Mouse (Mus musculus) kidney, postnatal 14 days (tissue): Measurements from ENCODE around the gene Derl3.

Experiments used
- DNase-seq: peaks from one replicate; pipeline ENCODE4 v3.0.0; 2022; ENCODE audit warnings: mixed read lengths

The Derl3 gene

DNA sequence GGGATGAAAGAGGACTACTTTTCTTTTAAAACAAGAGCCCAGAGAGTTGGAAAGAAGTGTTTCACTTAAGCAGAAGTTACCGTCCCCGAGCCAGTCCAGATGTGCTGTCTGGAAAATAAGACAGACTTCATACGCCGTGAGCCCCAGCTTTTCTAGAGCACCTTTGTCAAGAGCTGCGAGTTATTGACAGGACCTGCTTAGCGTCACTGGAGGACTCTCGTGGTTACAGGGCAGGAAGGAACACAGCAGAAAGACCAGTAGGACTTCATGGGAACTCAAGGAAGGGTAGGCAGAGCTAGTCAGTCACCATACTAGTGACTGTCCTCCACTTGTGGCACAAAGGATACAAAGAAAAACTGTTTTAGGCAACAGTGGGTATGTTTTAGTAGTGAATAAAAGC is 22.3 kb downstream of the Derl3 start:
- no peak for DNase-seq

DNA sequence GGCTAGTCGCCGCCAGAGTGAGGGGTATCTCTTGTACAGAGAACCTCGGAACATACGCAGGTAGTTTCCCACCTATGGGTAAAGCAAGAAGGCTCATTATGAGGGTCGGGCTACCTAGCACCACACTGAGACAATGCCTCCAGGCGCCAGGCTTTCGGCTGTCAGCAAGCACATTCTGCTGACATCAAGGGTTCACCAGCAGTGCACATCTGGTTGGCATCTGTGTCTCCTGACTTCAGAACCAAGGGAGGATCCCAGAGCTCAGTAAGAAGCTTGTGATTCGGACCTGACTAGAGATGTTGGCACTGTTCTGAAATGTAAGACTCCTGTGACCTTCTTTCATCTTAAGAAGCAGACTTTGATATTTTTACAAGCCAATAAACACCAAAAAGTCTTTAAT is 23.6 kb downstream of the Derl3 start:
- DNase-seq: no peak

DNA sequence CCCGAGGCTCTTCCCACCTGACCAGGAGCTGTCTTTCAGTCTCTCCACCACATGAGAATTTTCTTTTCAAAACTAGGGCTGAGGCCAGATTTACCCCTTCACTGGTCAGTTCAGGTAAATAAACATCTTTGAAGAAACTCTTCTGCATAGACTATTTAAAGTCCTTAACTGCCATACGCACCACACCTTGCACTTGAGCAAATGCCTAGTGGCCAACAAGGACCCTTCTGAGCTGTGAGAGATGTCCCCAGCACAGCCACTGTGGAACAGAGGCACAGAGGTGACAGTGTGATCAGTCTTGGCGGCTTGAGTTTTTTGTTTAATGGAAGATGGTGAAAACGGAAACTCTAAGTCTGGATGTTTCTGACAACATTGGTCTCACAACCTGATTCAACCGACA is 25.8 kb downstream of the Derl3 start:
- DNase-seq: no peak

DNA sequence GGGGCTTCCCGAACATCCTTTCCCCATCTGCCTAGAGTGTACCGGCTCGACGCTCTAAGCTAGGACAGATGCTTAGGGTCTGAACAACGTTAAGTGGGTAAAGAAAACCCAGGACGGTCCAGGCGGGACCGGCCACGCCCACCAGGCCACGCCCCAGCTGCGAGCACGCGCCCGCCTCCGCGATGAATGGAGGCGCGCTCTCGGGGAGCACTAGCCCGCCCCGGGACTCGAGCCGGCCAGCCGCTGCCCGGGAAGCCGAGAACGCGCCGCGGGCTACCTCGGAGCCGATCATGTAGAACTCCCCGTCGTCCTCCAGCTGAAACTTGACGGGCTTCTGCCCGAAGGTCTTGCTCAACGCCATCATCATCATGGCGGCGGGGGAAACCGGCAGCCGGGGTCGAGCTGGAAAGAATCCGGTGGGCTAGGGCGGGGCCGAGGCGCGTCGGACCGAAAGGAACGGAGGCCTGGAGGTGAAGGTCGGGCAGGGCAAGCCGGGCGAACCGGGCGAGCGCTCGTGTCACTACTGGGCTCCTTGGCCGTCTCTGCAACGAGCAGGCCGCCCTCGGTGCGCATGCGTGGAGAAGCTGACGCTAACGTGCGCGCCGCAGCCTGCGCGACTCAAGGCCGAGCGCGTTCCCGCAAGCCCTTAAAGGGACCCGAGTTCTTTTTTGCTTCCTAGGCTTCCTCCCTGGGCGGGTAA is 28.0 kb downstream of the Derl3 start, which contains the start of gene Smarcb1:
TSS of gene Smarcb1 (minus strand) at position 592 of the 700 bp plus-strand sequence.
- DNase-seq: peak; percentile 97

DNA sequence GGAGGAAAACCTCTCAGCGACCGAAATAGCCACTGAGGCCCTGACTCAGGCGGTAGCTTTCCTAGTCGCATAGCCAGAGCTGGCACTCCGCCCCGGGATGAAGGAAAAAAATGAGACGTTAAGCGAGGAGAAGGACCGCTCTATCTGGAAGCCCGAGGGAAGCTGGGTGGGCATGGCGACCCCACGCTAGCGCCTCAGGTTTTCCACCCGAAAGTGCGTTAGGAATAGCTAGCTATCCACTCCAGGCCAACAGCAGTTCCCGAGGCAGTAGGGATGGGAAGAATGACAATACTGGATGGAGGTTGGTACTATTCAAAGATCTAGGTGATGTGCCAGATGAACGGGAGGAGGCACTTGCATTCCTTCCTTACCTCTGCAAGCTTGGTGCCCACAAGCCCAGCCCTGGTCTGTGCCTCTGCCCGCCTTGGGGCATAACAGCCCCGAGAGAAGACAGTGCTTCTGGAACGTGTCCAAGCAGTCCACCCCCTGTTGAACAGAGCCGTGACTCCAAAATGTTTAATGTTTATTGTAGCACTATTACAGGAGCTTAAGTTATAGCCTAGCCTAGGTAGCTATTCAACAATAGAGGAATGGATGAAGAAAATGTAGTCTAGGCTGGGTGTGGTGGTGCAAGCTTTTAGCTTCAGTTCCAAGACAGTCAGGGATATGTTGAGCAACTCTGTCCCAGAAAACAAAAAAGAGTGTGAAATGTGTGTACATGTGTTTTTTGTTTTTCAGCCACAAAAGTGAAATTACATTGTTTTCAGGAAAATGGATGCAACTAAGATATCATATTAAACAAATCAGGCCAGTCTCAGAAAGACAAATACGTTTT is 28.7 kb downstream of the Derl3 start:
- peak; percentile 47 for DNase-seq

DNA sequence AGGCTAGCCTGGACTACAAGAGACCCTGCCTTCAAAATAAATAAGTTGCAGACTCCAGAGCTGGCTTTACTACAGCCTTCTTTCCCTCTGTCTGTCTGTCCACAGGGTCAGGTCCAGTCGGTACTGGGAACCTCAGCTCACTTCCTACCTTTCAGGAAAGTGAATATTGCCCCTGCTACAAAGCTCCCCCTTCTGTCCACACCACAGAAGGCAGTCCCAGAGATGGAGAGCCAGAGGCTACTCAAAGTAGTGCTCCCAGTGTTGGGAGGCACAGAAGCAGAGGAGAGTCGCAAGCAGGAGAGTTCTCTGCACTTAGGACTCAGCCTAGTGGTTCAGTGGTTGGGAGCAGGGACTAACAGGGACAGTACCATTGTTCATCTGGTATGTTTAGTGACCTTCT is 31.1 kb downstream of the Derl3 start:
- no peak for DNase-seq

DNA sequence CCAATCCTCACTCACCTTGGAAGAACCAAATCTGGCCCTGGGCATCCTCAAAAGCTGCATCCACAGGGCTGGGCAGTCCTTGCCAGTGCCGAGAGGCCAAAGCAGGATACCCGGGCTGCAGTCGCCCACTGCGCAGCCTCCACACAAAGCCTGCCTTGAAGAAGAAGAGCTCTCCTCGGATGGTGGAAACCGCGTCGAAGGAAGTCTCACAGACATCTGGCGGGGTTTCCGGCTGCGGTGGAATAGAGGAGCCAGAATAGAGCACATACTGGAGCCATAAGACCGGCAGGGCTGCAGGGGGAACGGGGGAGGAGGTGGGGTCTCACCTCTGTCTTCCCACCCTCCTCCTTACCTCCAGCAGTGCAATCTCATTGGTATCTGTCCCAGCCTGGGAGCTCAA is 33.2 kb downstream of the Derl3 start:
- no peak for DNase-seq

DNA sequence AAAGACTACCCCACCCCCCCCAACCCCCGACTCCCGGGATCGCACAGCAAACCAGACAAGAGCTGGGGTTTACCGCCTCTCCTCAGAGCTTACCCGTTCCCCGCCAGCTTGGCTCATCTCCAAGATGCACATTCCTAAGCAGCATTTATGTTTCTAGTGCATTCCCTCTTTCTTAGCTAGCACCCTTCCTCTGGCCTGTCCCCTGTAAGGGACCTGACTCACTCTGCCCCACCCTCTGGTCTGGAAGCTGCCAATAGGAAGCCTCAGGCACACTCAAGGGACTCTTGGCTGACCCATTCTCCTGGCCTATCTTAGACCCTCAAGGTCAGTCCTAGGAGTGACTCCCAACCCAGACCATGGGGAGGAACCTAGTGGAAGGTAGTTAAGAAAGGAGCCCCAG is 37.1 kb downstream of the Derl3 start:
- peak; percentile 60 for DNase-seq

DNA sequence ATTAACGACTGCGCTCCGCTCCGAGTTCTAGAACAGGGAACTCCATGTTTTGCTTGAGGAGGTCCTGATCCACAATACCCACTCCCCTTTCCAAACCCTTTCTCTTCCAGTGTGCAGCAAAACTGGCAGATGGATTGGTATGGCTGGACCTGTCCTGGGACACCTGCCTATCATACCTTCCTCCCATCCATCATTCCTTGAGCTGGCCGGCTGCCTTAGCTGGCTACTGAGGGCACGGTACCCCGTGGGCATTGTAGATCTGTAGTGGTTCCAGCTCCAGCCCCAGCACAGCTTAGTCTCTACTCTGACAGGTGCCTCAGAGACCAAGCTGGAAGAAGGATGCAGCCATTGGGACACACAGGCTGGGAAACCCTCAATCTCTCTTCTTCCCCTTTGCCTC is 38.1 kb downstream of the Derl3 start:
- no peak for DNase-seq

DNA sequence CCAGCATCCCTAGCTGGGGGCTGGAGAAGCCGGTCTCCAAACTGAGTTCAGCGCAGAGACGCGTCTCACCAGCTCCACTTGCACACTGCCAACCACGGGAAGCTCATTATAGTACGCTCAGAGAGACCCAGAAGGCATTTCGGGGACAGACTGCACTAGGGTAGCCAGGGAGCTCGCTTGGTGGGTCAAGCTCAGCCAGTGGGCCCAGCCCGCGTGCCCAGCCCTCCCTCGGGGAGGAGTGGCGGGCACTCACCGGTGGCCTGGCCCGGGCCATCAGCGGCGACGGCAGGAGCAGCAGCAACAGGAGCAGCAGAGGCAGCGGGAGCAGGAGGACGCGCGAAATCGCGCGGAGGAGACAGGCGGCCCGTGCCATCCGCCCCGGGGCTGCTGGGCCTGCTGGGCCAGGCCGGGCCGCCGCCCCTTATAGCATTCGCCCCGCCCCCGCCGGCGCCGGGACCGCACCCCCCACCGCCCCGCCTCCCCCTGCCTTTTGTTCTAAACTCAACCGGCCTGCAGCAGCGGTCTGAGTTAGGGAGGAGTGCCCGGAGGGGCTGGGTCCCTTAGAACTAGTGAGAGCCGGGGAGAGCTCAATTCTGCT is 39.0 kb downstream of the Derl3 start:
- peak; percentile 84 for DNase-seq

DNA sequence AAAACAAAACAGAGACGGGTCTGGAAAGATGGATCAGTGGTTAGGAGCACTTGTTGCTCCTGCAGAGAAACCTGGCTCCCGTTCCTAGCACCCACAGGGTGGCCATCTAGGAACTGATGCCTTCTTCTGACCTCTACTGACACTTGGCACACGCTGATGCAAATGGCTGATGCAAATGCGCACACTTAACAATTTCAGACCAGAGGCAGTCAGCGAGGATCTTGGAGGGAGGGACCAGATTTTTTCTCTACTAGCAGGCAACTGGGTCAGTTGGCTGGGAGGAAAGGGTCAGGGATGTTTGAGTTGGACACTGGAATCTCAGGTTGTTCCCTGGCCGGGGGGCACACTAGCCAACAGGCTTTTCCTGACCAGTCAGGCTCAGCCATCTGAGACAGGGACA is 39.7 kb downstream of the Derl3 start, which contains the start of gene Chchd10:
TSS of gene Chchd10 (plus strand) at position 240 of the 400 bp plus-strand sequence.
- no peak for DNase-seq

DNA sequence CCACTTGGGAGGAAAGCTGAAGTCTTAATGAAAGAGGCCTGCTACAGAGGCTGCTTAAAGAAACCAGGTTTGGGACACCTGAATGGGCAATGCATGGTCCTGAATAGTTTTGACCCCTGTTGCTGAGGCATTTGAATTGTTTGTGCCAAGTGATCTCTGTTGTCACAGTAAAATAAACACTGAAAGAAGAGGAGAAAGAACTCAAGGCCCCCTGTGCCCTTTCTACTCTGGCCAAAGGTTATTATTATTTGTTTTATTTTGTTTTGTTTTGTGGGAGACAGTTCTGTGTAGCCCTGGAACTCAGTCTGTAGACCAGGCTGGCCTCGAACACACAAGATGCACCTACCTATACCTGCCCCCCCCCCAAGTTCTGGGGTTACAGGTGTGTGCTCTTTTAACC is 41.8 kb downstream of the Derl3 start:
- DNase-seq: no peak

DNA sequence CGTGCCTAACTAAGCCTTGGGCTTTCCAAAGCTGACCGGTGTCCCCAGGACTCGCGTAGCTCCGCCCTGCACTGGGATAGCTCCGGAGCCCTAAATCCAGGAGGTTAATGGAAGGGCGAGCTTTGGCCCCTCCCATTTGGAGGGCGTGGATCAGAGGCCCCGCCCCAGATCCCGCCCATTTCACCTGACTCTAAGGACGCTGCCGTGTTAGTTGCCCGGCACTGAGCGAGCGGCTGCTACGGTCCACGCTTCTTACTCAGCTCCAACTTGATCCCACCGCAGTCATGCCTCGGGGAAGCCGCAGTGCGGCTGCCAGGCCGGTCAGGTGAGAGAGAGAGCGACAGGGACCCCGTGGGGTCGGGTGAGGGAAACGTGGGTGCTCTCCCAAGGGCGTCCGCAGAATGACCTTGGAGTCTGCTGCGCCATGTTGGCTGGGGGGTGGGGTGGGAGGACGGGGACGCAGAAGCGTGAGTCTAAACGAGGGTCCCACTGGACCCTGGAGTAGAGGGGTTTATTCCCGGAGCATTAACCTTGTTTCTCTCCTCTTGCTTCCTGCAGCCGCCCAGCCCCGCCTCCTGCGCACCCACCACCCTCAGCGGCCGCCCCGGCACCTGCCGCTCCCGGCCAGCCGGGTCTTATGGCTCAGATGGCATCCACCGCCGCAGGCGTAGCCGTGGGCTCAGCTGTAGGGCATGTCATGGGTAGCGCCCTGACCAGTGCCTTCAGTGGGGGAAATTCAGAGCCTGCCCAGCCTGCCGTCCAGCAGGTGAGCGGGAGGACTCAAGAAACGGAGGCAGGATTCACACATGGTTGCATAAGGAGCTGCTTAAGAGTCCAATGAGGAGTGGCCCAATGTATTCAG is 42.7 kb downstream of the Derl3 start, which contains the start of gene Mmp11:
TSS of gene Mmp11 (minus strand) at position 817 of the 862 bp plus-strand sequence.
- DNase-seq: peak; percentile 94

DNA sequence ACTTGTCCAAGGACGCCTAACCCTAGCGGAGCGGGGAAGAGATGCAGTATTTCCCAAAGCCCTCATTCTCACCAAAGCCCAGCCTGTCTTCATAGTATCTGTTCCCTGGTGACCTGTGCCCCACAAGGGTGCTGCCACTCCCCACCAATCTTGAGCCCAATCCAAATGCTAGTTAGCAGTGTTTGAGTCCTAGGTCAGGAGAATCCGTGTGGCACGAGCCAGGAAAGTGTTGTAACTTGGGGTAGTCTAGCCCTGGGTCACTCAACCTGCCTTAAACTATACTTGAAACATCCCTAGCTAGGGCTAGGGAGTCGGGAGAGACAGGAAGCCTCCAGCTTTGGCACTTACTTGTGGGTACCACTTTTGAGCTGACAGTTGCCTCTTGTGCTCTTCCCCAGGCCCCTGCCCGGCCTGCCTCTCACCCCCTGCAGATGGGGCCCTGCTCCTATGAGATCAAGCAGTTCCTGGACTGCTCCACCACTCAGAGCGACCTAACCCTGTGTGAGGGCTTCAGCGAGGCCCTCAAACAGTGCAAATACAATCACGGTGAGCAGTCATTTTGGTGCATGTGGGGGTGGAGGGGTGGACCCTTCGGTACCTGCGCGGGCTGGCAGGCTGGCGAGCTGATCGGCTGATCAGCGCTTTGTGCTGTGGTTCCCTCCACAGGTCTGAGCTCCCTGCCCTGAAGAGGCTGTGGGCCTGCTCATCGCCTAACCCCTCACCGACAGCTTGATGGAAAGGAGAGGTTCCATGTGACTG is 43.9 kb downstream of the Derl3 start:
- no peak for DNase-seq

DNA sequence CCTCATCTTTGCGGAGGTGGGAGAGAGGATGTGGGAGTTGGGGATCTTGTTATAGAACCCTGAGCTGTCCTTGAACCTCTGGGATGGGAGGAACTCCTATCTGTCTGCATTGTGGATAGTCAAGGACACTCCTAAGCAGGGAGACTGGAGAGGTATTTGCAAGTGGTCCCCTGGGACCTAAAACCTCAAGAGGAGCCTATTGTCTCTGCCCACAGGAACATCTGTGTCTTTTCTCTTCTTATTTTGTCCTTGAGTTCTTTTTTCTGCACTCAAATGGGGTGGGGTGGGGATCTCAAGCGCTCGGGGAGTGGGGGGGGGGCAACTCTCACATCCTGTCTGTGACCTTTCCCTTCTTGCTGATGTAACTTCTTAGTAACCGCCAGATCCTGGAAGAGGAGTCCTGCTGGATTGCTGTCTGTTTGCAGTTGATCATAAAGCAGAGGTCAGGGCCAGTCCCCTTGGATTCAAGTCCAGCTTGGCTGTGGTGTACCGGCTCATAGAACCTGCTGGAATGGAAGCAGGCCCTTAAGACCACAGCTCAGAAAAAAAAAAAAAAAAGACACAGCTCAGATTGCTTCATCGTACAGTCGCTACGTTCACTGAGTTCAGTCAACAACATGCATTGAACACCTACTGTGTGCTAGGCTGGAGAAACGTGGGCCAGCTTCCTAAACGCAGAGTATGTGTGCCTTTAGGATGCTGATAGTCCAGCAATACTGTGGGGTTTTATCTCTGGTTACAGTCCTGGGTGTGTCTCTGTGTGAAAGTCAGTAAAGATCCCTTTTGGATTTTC is 44.8 kb downstream of the Derl3 start:
- peak; percentile 45 for DNase-seq

DNA sequence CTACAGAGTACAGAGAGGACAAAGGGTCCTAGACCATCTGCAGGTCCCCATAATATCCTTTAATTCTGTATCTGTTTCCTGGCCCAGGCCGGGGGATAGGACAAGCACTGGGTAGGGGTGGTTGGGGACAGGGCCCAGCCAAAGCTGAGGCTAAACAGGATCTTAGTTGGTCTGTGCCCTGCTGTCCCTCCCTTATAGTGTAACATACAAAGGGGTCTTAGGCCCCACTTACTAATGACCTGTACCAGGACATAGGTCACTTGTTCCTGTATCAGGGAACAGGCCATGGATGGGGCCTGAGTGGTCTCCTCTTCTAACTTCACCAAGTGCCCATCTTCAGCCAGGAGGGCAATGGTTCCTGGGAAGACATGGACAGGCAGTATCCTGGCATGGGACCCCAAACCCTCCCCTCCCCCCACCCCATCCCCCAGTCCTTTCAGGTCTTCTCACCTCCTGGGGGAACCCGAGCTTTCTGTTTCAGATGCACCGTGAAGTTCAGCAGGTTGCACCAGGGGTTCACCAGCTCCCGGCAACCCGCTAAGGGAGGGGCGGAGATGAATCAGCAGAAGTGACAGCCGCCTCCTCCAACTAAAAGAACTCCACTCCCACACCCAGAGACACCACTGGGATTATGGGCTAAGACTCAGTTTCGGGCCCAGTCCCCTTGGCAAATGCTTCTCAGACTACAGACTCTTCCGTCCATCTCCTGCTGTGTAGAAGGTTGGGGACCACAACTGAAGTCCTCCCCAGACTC is 46.4 kb downstream of the Derl3 start:
- no peak for DNase-seq

DNA sequence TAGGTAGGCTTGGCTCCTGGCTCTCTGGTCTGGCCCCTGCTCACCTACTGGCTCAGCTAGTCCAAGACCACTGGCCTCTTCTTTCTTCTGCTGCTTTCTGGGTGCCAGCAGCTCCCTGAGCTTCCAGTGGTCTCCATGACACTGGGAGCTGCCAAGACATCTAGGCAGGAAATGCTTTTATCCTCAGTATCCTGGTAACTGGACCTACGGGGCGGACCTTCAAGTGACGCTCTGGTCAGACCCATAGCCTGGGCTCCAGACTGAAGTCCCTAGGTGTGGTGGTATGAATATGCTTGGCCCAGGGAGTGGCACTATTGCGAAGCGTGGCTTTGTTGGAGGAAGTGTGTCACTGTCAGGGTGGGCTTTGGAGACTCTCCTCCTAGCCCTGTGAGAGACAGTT is 47.3 kb downstream of the Derl3 start, which contains the start of gene Gm867:
TSS of gene Gm867 (minus strand) at position 153 of the 400 bp plus-strand sequence.
- peak; percentile 35 for DNase-seq

DNA sequence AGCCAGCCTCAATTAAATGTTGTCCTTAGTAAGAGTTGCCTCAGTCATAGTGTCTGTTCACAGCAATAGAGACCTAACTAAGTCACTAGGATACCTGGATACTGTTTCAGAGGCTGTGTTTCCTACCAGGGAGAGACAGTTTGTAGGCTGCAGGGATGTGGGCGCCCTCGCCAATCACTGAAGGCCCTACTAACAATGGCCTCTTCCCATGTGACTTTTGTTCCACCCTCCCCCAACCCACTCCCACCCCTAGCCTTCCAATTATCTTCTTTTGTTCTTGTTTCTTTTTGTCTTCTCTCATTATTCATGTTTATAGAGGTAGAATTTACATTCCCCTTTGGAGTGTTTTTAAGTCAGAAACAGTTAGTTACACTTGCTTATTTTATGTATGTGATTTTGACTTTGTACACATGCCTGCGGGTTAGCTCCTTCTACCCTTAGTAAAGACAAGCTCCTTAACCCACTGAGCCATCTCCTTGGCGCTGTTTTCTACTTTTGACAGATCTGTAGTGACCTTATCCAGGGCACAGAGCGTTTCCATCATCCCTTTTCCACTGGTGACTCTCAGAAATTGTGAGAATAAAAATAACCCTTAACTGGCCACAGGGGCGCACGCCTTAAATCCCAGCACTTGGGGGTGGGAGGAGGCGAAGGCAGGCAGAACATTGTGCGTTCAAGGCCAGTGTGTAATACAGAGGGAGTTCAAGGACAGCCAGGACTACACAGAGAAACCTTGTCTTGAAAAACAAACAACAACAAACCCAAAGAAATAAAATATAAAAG is 48.0 kb downstream of the Derl3 start:
- DNase-seq: no peak

DNA sequence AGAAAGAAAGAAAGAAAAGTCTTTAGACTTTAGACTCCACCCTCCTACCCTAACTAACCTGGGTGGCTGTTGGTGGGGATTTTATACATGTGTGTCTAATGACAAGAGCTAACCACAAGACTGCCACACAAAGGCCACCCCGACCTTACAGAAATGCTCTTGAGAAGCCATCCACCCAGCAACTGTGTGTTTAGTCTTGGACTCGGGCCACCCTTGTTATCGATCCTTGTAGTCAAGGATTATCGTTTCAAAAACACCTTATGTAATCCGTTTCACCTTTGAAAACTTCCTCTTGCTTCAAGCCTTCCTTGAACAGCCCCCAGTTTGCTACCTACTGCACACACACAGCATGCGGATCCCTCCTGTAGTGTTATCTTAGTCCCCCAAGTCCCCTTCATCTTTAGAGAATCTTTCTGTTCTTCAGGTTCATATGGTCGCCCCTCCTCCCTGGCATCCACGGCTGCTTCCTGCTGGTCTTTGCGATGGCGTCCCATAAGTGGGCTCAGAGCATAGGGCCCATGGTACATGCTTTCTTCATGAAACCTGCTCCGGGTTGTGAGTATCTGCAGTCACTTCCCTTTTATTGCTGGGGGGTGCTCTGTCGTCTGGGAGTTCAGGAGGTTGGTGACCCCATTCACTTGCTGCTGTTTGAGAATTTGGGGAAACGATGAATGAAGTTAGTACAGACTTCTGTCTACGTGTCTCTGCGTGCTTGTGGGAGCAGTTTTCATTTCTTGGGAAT is 49.7 kb downstream of the Derl3 start, which contains the start of gene Vpreb3:
TSS of gene Vpreb3 (plus strand) at position 322 of the 742 bp plus-strand sequence.
- no peak for DNase-seq
